Mouse (Mus musculus) urinary bladder, adult 2 months (tissue): ENCODE data around the gene Pmp22. TPM values are rescaled to one million over a fixed set of nuclear protein-coding genes. Genes with fewer than 3 reads are reported as not detected.

Experiments used
- DNase-seq: peaks from one replicate; pipeline ENCODE4 v3.0.0; 2022; ENCODE audit warnings: low spot score
- polyA plus RNA-seq: library from polyadenylated mRNA; depleted of rRNA; stranded (reverse); fragments of >200 nt; gene quantifications from 2 replicates; pipeline ENCODE4 v1.2.3, GENCODE M21; 2012; rRNA removed

Pmp22 gene
- 57.0 and 116 TPM in 2 replicates for polyA plus RNA-seq

DNA sequence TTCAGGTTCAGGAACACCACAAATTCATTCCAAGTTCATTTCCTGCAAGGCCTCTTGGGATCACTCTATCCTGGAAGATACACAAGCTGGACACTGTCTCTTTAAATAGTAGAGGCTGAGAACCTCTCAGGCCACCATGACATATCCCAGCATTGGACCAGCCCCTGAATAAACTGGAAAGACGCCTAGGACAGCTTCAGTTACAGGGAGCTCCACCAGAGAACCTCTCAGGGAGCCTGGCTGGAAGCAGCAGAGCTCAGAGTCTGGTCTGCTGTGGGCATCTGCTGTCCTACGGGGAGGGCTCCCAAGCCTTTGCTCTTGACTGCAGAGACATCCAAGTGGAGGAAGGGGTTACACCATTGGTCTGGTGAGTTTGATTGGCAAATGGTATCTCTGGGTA is at the start of gene Pmp22:
Gene Pmp22, plus strand, starts transcription at position 199 of the 400 bp plus-strand sequence.
- DNase-seq: no peak

DNA sequence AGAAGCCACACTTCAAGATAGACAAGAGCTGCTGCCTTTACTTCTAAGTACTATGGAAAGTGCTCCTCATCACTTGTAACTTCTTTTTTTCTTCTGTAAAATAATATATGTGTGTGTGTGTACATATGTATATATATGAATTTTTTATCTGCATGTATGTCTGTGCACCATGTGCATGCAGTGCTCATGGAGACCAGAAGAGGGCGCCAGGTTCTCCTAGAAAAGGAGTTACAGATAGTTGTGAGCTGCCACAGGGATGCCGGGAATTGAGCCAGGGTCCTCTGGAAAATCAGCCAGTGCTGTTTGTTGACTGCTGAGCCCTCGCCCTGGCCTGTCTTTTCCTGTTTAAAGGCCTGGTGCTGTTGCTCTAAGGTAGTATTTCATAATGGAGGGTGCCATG is 44.2 kb upstream of the Pmp22 start:
- no peak for DNase-seq

DNA sequence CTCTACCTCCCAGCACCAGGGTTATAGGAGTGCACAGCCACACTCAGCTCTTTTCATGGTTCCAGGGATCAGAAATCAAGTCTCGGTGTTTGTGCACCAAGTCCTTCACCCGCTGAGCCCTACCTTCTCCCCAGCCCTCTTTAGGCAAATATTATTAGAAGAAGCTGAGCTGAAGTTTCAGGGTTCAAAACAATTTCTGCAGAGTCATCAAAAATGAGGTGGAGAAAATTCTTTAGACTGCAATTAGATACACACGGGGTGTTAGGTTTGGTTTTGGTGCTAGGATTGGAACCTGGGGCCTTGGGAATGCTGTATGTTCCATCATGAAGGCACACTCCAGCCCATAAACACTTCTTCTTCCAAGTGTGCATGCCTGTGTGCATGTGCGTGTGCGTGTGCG is 40.1 kb upstream of the Pmp22 start:
- DNase-seq: no peak

DNA sequence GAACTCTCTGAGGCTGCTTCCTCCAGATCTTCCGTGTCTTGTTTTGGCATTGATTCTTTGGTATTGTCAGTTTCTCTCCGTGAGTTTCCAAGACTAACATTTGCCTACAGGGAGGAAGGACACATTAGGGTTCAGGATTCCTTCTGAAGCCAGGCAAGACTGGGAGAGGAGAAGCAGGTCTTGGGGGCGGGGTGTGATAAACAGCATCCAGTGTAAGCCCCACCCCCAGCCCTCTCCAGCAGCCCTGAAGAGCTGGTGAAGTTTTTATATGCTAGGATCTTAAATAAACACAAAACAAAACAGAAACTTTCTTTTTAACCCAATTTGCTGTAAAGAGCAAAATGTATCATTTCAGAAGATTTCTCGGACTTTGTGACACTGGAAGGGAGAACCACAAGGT is 38.6 kb upstream of the Pmp22 start:
- DNase-seq: no peak

DNA sequence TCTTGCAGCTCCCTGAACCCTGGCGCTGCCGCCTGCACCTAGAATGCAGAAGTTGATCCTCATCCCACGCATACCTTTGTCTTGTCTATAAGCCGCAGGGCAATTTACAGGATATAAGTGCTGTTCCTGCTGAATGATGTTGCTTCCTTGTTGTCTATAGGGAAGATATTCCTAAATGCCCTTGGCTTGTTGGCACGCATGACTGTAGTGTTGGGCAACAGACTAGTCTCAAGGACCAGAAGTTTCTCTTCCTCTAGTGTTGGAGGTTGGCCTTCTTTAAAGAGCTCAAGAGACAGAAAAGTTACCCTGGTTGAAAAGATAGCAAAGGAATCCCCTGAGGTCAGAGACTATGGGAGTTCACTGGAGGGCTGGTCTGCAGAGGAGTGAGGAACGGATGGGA is 37.8 kb upstream of the Pmp22 start:
- no peak for DNase-seq

DNA sequence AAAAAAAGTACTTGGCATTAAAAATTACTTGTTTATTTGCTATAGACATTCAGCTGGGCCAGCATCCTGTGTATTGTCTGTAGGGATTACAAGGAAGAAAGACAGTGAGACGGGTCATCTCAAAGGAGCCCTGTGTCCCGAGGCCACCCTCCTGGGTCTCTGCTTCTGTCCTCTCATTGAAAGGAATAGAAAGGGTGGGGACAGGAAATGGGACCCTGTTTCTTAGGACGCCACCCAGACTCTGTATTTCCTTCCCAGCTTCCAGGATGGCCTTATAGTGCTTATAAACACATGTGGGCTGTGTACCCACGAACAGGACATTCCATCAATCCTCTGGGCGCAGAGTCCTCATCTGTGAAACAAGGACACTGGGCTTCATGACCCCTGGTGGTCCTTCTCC is 36.5 kb upstream of the Pmp22 start:
- DNase-seq: no peak

DNA sequence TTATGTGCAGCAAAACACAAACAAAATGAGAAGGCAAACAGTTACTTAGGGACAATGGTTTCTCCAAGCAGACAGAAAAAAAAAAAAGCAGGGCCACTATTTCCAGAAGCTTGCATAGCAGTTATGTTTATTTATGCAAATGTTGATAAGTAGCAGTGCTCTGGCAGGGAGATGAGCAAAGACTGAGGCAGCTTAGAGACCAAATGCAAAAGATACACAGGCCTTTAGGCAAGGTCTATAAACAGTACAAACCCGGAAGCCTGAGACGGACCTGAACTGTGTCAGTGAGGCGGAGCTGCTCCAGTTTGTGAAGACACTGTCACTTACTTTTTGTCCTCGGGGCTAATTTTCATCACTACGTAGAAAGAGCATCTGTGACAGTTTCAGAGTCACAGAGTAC is 35.2 kb upstream of the Pmp22 start:
- no peak for DNase-seq

DNA sequence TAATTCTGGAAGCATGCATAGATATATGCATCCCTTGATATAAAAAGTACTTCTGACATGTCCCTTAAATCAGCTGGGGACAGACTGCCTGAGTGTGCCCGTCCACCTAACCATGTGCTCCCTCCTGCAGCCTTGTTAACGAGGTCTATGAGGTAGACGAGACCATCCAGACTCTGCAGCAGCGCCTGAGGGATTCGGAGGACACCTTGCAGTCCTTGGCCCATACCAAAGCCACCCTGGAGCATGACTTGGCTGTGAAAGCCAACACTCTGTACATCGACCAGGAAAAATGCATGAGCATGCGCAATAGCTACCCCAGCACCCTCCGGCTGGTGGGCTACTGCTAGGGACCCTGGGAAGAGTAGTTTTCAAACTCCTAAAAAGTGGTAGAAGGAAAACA is 34.3 kb upstream of the Pmp22 start:
- DNase-seq: no peak

DNA sequence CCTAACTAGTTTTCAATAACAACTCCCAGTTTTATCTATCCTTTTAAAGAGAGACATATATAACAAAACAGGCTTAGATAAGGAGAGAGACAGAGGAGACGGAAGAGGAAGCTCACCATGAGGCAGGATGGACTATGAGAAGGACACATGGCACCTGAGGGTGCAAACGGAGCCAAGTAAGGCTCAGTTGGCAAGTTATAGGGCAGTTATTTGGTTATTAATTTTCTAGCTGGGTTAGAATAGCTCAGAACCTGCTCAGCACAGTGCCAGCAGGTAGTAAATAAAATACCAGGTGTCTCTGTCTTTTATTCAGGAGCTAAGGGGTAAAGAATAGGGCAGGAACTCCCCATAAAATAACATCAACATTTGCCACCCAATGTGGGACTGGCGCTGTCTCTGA is 30.8 kb upstream of the Pmp22 start:
- DNase-seq: no peak

DNA sequence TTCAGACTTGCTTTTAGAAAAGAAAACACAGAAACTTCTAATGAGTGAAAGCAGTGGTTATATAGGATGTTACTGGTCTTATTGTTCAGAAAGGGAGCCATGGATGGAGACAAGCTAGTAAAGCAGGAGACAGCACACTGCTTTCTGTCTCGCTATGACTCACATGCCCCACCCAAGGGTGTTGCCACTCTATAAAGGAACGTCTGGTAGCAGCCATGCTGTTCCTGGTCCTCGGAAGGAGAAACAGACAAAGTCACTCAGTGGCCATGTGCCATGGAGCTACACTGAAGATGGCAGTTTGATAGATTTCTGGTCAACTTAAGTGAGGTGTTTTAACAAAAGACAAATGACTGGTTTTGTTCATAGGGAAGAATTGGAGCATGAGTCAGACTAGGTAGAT is 29.4 kb upstream of the Pmp22 start:
- no peak for DNase-seq

DNA sequence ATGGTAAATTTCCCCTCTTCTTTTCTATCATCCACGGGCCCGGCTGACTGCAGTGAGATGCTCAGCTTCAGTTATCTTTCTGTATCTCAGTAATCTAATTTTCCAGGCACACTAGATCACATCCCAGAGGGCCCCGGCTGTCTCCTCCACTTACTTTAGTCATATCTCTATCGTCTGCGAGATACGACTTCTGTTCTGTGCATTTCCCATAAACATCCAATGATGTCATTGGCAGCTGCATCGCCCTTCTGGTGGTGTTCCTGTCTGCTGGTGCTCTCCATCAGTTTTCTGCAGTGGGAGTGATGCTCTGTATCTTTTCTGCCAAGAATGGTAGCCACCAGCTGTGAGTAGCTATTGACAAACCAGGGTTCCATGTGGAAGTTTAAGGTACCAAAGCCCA is 25.5 kb upstream of the Pmp22 start:
- no peak for DNase-seq

DNA sequence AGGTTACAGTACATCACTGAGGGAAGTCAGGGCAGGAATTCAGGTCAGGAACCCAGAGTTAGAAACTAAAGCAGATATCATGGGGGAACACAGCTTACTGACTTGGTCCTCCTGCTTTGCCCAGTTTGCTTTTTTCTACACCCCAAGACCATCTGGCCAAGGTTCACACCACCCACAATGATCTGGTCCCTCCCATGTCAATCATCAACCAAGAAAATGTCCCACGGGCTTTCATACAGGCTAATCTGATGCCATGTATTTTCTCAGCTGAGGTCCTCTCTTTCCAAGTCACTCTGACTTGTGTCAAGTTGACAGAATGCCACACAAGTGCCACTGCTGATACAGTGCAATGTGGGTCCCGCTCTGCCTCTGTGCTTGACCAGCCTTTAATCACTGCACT is 24.8 kb upstream of the Pmp22 start:
- no peak for DNase-seq

DNA sequence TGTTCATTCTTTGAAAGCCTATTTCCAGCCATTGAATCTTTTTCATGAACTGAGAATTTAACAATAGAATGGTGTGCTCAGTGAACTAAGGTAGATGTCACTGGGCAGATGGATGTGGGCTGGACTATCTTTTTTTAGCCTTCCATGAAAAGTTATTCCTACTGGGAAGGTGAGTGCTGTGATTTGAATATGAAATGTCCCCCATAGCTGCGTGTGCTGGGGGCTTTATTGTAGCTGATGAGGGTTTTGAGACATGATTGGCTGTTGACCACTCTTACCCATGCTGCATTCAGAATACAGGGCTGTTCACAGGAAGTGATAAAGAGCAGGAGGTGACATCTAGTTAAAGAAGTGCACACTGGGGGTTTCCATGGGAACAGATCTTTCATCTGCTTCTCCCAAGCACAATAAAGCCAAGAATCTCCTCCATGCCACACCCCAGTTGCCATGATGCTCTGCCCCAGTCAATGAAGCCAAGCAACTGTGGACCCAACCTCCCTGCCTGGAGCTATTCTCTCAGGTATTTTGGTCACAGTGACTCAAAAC is 19.5 kb upstream of the Pmp22 start:
- DNase-seq: no peak

DNA sequence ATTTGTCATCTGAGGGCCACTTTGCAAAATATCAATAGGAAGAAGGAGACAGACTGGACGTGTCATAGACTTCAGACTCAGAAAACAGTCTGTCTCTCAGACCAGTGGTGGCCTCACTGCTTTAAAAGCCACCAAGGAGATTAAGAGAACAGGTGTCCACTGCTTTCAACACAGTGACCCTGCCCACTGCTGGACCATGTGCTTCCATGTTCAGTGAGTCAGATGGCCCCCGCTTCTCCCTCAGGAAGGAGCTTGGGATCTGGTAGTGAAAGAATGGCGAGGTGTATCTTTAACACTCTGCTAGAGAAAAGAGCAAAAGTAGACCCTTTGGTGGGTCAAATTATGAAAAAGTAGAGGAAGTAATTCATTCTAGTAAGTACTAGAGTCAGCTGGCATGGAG is 18.5 kb upstream of the Pmp22 start:
- DNase-seq: no peak

DNA sequence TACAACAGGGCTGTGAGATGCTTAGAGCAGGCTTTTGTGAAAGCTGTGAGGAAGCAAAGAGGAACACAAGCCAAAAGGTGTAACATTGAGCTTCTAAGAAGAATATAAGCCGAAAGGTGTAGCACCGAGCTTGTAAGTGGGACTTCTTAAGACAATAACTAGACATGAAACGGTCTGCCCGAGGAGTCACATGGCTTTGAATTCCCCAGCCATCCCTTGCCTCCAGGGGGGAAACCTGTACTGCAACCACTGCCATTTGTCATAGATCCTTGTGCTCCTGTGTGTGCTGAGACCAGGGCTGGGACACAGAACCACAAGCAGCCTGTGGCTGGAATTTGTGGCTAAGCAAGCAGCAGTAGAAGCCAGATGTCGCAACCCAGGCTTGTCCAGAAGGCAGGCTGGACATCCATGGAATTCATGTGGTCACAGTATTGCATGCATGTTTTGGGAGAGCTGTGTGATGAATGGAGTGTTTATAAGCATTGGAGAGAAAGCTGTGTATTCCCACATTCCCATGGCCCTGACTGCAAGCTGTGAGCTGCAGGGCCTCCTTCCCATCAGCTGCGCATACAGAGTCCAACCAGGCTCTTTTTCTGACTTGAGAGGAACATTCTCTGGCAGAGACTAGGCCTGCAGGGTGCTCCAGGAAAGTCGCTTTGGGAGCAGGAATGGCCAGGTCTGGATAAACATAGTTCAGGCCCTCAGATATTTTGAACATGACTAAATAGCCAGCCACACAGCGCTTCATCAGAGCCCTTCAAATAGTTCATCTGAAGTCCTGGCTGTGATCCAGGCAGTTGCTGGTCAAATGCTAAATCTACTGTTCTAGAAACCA is 13.8 kb upstream of the Pmp22 start:
- DNase-seq: no peak

DNA sequence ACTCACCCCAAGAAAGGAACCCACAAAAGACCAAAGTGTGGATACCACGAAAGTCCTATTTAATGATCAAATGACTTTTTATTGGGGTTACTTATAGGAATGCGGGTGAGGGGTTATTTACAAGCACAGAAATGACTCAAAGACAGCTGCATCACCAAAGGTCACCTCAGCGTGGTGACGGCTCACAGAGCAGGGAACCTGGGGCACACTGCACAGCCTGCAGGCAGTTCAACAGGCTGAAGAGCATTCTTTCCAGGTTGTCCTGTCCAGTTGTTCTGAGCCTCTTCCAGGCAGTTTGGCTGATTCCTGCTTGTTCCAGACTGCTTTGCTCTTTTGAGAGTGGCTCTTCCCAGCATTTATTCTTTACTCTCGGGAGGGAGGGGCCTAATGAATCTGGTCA is 12.1 kb upstream of the Pmp22 start:
- DNase-seq: no peak

DNA sequence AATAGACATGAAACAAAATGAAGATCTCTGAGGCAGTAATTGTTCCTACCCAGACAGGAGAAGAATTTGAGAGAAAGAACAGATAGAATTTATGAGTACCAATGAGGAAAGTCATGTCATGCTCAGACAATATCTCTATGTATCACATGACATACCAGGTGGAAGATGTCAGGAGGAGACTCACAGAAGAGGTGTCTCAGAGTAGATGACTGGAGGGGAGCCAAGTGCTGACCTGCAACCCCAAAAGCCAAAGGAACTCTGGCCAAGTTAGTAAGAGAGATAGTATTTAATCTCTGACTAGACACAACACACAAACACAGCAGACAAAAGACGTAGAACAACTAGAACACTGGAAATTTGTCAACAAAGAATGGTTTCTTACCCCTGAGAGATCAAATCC is 11.5 kb upstream of the Pmp22 start:
- DNase-seq: no peak

DNA sequence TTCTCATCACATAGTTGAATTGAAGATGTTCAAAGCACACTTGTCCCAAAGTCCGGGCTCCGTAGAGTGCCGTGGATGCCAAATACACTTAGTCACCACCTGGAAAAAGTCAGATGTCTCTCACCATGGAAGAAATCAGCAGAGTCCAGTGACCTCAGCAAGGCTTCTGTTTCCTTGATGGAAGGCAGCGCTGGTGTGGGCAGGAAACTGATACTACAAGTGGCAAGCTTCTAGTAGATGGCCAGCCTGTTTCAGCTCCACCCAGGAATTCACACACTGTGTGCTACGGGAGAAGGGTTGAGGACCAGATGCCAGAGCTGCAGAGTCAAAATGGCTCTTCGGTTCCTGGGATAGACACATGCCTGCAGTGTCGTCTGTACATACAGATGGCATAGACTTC is 9.0 kb upstream of the Pmp22 start:
- DNase-seq: no peak

DNA sequence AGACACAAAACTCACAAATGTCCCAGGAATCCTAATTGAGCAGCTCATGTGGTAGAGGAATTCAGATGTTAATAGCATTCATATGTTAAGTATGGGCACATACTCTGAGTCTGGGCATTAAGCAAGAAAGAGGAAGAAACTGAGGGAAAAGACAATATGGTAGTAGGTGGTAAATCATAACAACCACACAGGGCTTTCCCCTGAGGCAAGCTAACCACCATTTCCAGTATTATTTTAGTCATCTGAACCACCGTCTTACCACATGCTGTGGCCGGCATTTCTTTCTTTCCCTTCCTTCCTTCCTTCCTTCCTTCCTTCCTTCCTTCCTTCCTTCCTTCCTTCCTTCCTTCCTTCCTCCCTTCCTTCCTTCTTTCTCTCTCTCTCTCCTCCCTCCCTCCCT is 6.5 kb upstream of the Pmp22 start:
- no peak for DNase-seq

DNA sequence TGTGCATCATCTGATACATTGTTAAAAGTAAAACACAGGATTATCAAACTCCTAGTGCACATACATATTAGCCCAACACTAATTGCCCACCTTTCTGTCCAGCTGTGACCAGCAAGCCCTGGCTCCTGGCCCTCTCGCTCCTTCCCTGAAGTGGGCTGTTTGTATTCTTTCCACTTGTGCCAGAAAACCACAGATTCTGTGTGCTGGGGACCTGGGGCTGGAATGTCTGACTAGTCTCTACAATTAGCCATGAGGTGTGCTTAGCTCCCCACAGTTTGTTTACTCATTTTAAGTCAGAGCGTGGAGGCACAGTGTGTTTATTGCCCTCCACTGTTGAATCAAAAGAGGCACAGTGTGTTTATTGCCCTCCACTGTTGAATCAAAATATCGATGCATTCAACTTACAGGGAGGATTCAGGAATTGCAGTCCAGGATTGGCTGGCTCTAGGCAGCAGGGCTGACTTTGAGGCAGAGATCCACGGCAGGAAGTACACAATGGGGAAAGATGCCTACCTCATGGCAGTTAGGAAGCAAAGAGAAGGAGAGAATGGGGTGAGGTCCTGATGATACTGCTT is 5.9 kb upstream of the Pmp22 start:
- DNase-seq: no peak

DNA sequence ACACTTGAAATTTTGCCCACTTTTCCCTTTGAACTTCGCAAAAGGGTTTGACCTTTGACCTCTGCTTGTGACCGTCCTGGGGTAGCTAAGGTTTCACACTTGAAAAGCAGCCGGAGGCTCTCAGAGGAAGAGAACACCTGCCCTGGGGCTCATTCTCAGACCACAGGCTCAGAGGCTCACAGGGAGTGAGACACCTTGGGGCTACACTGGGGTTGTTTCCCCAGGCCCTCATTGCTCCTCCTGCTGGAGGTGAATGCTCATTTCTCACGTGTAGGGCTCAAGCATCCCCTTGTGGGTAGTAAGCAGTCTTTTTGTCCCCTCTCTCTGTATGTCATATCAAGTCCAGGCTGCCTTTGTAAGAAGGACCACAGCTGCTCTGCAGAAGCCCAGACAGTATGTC is 4.5 kb upstream of the Pmp22 start:
- no peak for DNase-seq

DNA sequence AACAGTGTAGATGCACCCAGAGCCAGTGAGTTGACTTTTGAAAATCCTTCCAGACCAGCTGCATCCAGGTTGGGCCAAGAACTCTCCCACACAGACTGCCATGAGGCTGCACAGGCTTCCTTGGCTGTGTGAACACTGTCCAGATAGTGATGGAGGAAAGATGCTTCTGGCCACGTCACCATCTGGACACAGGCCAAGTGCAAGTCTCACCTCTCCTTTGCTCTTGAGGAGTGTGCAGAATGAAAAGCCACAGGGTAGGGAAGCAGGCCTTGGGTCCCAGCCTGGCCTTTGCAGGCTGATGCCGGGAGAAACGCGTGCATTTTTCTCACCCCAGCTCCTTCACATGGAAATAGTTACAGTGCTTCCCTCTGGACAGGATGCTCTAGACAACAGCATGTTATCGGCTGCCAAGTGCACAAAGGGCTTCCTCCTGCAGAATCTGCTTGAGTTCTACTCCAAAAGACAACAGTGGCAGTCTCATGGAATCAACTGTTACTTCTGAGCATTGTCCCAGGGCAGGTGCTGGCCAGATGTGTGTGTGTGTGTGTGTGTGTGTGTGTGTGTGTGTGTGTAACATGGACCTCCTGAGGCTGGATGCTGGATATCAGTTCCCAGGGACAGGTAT is 2.8 kb upstream of the Pmp22 start:
- DNase-seq: no peak

DNA sequence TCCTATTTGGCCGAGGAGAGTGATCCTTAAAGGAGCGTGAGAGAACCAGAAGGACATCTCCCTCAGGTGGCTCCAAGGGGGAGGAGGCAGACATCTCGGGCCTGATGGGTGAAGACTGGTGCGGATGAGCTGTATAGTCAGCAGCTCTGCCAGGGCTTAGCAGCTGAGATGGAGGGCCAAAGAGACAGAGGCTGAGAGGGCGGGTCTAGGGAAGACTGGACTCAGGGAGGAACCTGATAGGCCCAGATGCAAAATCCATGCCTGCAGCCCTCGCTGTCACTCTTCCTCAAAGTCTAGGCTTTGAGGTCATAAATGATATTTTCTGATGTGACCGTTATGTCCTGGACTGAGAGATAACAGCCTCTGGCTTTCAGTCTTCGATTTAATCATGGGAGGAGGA is 1.8 kb upstream of the Pmp22 start:
- no peak for DNase-seq
